Mouse (Mus musculus): ENCODE data around the gene Tpx2. TPM values are rescaled to one million over a fixed set of nuclear protein-coding genes. Genes with fewer than 3 reads are reported as not detected.

Gene Tpx2
- polyA plus RNA-seq, 1 experiment from 2014 or later, result 95.3 TPM

GRCm38 (mm10) chr2:152830021-152830921 is 17.5 kb upstream of the Tpx2 start:
- Histone ChIP-seq H3K27me3 (ENCODE audit: control insufficient read depth, insufficient read depth, low read length) (no peaks in the 10 kb centered on the region), H3K36me3 (ENCODE audit: control insufficient read depth, insufficient read depth, low read length) (no peaks in the 10 kb centered on the region; the same call in 1 of the 2 replicates), H3K27ac (ENCODE audit: low read length) (peak overlapping the region; percentile 99), H3K9me3 (ENCODE audit: control insufficient read depth, low read depth, low read length) (no peaks in the 10 kb centered on the region), H3K4me2 (replicated peaks; ENCODE audit: low read depth, low read length) (peak overlapping the region; percentile 74), H3K4me3 (ENCODE audit: low read depth, low read length) (peak overlapping the region; percentile 71), H3K4me1 (ENCODE audit: control insufficient read depth, insufficient read depth, low read length) (peaks cover 38% of the 10 kb centered on the region), H3K9ac (replicated peaks; ENCODE audit: low read depth, low read length) (peak overlapping the region; percentile 87)
- 2% methylated on average over 30 of the region's 31 CpGs for WGBS
- peak; percentile 82 for ATAC-seq (ENCODE audit: insufficient number of reproducible peaks, insufficient read depth, low FRiP score, low read depth)

DNA sequence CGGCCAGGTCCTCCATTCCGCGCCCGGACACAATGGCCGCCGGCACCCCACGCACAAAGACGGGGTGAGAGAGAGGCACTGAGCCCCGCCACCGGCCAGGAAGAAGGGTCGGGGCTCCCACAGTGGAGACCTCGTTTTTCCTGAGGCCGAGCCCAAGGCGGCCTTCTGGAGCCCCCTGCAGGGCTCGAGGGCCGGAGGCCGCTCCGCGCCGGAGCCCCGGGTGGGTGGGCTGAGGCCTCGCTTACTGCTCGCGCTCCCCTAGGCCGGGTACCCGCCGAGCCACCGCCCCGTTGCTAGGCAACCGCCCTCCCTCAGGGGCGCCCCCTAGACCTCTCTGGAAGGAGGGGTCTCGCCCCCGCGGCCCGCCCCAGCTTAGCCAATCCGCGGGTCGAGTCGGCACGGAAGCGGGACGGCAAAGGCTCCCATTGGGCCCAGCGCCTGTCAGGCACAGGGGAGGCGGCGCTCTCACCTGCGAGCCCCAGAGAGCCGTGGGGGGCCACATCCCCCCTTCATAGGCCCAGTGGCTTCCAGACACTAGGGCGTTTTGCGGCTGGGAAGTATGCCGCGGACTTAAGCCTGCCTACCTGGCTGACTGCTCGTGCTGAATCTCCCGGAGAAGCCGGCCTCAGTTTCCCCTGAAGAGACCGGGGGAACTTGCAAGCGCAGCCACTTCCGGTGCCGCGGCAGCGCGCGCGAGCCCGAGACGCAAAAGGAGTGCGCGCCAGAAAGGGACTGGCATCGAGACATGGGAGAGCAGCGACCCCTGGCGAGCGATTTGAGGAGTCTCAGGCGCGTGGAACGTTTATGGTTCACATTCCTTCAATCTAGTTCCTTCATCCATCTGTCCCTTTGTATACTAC is 16.5 kb upstream of the Tpx2 start, which contains the start of gene Bcl2l1:
TSS of gene Bcl2l1 (minus strand) at position 710 of the 860 bp plus-strand sequence.
- H3K4me1 ChIP-seq (ENCODE audit: control insufficient read depth, insufficient read depth, low read length), result peaks cover 33% of the 10 kb centered on the region
- ATAC-seq (ENCODE audit: insufficient number of reproducible peaks, insufficient read depth, low FRiP score, low read depth), result peak; percentile 96
- H3K36me3 ChIP-seq (ENCODE audit: control insufficient read depth, insufficient read depth, low read length), result no peaks in the 10 kb centered on the region; the same call in 1 of the 2 replicates
- H3K4me2 ChIP-seq (replicated peaks; ENCODE audit: low read depth, low read length), result peak within 1 kb of the TSS; percentile 74
- under 1% methylated on average over 74 of the region's 74 CpGs for WGBS
- H3K9me3 ChIP-seq (ENCODE audit: control insufficient read depth, low read depth, low read length), result no peaks in the 10 kb centered on the region
- peak within 1 kb of the TSS; percentile 71 for H3K4me3 ChIP-seq (ENCODE audit: low read depth, low read length)
- peak within 1 kb of the TSS; percentile 99 for H3K27ac ChIP-seq (ENCODE audit: low read length)
- H3K9ac ChIP-seq (replicated peaks; ENCODE audit: low read depth, low read length), result peak within 1 kb of the TSS; percentile 87
- no peaks in the 10 kb centered on the region for H3K27me3 ChIP-seq (ENCODE audit: control insufficient read depth, insufficient read depth, low read length)

DNA sequence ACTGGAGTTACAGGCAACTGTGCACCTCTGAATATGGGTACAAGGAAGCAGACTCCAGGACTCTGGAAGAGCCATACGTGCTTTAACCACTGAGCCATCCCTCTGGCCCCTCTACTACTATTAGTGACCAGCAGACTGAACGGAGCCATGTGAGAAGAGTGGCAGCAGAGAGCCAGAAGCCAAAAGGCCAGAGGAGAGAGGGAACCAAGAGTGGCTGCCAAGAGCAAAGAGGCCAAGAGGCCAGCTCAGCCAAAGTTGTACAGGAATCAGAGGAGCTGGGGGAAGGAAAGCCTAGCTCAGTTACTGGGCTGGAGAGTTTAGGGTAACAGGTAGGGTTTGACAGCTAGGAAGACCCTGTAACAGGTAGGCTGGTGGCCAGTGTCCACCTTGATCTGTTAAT is 8.5 kb upstream of the Tpx2 start:
- no peak for ATAC-seq (ENCODE audit: insufficient number of reproducible peaks, insufficient read depth, low FRiP score, low read depth)
- H3K9ac ChIP-seq (replicated peaks; ENCODE audit: low read depth, low read length), result no peak overlapping the region

DNA sequence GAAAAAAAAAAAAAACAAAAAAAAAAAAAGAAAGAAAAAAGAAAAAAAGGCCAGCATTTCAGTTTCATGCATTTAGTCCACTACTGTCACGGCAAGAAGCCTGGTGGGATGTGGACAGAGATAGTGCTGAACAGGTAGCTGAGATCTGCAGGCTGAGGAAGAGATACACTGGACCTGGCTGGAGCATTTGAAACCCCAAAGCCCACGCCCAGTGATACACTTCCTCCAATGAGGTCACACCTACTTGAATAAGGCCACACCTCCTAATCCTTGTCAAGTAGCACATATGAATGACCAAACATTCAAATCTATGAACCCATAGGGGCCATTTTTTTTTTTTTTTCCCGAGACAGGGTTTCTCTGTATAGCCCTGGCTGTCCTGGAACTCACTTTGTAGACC is 5.0 kb upstream of the Tpx2 start:
- no peak overlapping the region for H3K4me3 ChIP-seq (ENCODE audit: low read depth, low read length)
- H3K27me3 ChIP-seq (ENCODE audit: control insufficient read depth, insufficient read depth, low read length), result no peaks in the 10 kb centered on the region
- no peak overlapping the region for H3K27ac ChIP-seq (ENCODE audit: low read length)
- no peaks in the 10 kb centered on the region for H3K9me3 ChIP-seq (ENCODE audit: control insufficient read depth, low read depth, low read length)
- 73% methylated on average over 3 of the region's 3 CpGs for WGBS
- no peak for ATAC-seq (ENCODE audit: insufficient number of reproducible peaks, insufficient read depth, low FRiP score, low read depth)
- no peaks in the 10 kb centered on the region for H3K36me3 ChIP-seq (ENCODE audit: control insufficient read depth, insufficient read depth, low read length)
- H3K4me1 ChIP-seq (ENCODE audit: control insufficient read depth, insufficient read depth, low read length), result no peaks in the 10 kb centered on the region
- H3K9ac ChIP-seq (replicated peaks; ENCODE audit: low read depth, low read length), result no peak overlapping the region
- H3K4me2 ChIP-seq (replicated peaks; ENCODE audit: low read depth, low read length), result no peak overlapping the region

More for the DNA sequence above, 8.5 kb upstream of the Tpx2 start:
- Histone ChIP-seq H3K9me3 (ENCODE audit: control insufficient read depth, low read depth, low read length) (no peaks in the 10 kb centered on the region), H3K4me2 (replicated peaks; ENCODE audit: low read depth, low read length) (no peak overlapping the region), H3K27ac (ENCODE audit: low read length) (no peak overlapping the region), H3K4me3 (ENCODE audit: low read depth, low read length) (no peak overlapping the region), H3K27me3 (ENCODE audit: control insufficient read depth, insufficient read depth, low read length) (no peaks in the 10 kb centered on the region), H3K4me1 (ENCODE audit: control insufficient read depth, insufficient read depth, low read length) (no peaks in the 10 kb centered on the region), H3K36me3 (ENCODE audit: control insufficient read depth, insufficient read depth, low read length) (no peaks in the 10 kb centered on the region)
- 76% methylated on average over 2 of the region's 2 CpGs for WGBS

GRCm38 (mm10) chr2:152847057-152847814 is 528 bp upstream of the Tpx2 start:
- Histone ChIP-seq H3K9me3 (ENCODE audit: control insufficient read depth, low read depth, low read length) (no peaks in the 10 kb centered on the region), H3K4me2 (replicated peaks; ENCODE audit: low read depth, low read length) (peak overlapping the region; percentile 40), H3K27ac (ENCODE audit: low read length) (no peak overlapping the region), H3K4me3 (ENCODE audit: low read depth, low read length) (peak overlapping the region; percentile 84), H3K4me1 (ENCODE audit: control insufficient read depth, insufficient read depth, low read length) (peaks cover 11% of the 10 kb centered on the region), H3K9ac (replicated peaks; ENCODE audit: low read depth, low read length) (no peak overlapping the region), H3K27me3 (ENCODE audit: control insufficient read depth, insufficient read depth, low read length) (no peaks in the 10 kb centered on the region), H3K36me3 (ENCODE audit: control insufficient read depth, insufficient read depth, low read length) (peaks cover 5% of the 10 kb centered on the region; the same call in 1 of the 2 replicates)
- ATAC-seq (ENCODE audit: insufficient number of reproducible peaks, insufficient read depth, low FRiP score, low read depth), result no peak
- 19% methylated on average over 3 of the region's 3 CpGs for WGBS

GRCm38 (mm10) chr2:152848466-152848865 is 702 bp downstream of the Tpx2 start:
- 5% methylated on average over 2 of the region's 2 CpGs for WGBS
- peak overlapping the region; percentile 69 for H3K9ac ChIP-seq (replicated peaks; ENCODE audit: low read depth, low read length)
- no peaks in the 10 kb centered on the region for H3K27me3 ChIP-seq (ENCODE audit: control insufficient read depth, insufficient read depth, low read length)
- peaks cover 9% of the 10 kb centered on the region; the same call in 1 of the 2 replicates for H3K36me3 ChIP-seq (ENCODE audit: control insufficient read depth, insufficient read depth, low read length)
- H3K27ac ChIP-seq (ENCODE audit: low read length), result 0 out of 2 replicates have a peak overlapping the region, but pooled peaks have one; percentile 87
- peaks cover 11% of the 10 kb centered on the region for H3K4me1 ChIP-seq (ENCODE audit: control insufficient read depth, insufficient read depth, low read length)
- peak overlapping the region; percentile 84 for H3K4me3 ChIP-seq (ENCODE audit: low read depth, low read length)
- ATAC-seq (ENCODE audit: insufficient number of reproducible peaks, insufficient read depth, low FRiP score, low read depth), result no peak
- no peaks in the 10 kb centered on the region for H3K9me3 ChIP-seq (ENCODE audit: control insufficient read depth, low read depth, low read length)
- H3K4me2 ChIP-seq (replicated peaks; ENCODE audit: low read depth, low read length), result peak overlapping the region; percentile 49

DNA sequence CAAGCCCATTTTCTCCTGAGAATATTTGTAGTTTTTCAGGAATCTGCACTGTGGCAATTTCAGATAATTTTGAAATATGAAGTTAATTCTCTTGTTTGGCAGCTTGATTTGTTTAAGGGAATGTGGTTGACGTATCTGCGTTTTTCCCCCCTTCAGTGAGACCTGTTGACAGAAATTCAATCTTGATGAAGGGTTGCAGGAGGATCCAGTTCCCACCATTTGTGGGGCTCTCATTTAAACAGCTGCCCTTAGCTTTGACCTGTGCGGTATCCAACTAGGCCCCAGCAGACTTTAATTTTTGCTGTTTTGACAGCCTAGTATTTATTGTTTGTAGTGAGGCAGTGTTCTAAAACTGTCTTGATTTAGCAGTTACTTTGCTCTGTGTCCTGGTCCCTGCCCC is 11.7 kb downstream of the Tpx2 start:
- 61% methylated on average over 3 of the region's 3 CpGs for WGBS
- no peak overlapping the region for H3K4me3 ChIP-seq (ENCODE audit: low read depth, low read length)
- no peak overlapping the region for H3K4me2 ChIP-seq (replicated peaks; ENCODE audit: low read depth, low read length)
- H3K9ac ChIP-seq (replicated peaks; ENCODE audit: low read depth, low read length), result no peak overlapping the region
- peaks cover 32% of the 10 kb centered on the region; the same call in 1 of the 2 replicates for H3K36me3 ChIP-seq (ENCODE audit: control insufficient read depth, insufficient read depth, low read length)
- no peaks in the 10 kb centered on the region for H3K4me1 ChIP-seq (ENCODE audit: control insufficient read depth, insufficient read depth, low read length)
- H3K27ac ChIP-seq (ENCODE audit: low read length), result no peak overlapping the region
- no peak for ATAC-seq (ENCODE audit: insufficient number of reproducible peaks, insufficient read depth, low FRiP score, low read depth)
- no peaks in the 10 kb centered on the region for H3K9me3 ChIP-seq (ENCODE audit: control insufficient read depth, low read depth, low read length)
- H3K27me3 ChIP-seq (ENCODE audit: control insufficient read depth, insufficient read depth, low read length), result no peaks in the 10 kb centered on the region
